Mouse (Mus musculus): ENCODE data around the gene Cx3cl1.

Cx3cl1 gene

GRCm38 (mm10) chr8:94773700-94774171 is 1.9 kb downstream of the Cx3cl1 start:
- DNase-seq (ENCODE audit: low spot score), result no peak

GRCm38 (mm10) chr8:94774601-94775000 is 2.8 kb downstream of the Cx3cl1 start:
- no peak for DNase-seq (ENCODE audit: low spot score)

- DNase-seq (ENCODE audit: low spot score), result no peak
Observed at GRCm38 (mm10) chr8:94776346-94776745, 4.5 kb downstream of the Cx3cl1 start.

GRCm38 (mm10) chr8:94778036-94778435 is 6.2 kb downstream of the Cx3cl1 start:
- DNase-seq (ENCODE audit: low spot score), result peak; percentile 54

- DNase-seq (ENCODE audit: low spot score), result no peak
Observed at GRCm38 (mm10) chr8:94778473-94778872, 6.7 kb downstream of the Cx3cl1 start.

GRCm38 (mm10) chr8:94778895-94779533 is 7.2 kb downstream of the Cx3cl1 start:
- no peak for DNase-seq (ENCODE audit: low spot score)

- no peak for DNase-seq (ENCODE audit: low spot score)
Observed at GRCm38 (mm10) chr8:94779534-94780294, 7.9 kb downstream of the Cx3cl1 start.

- DNase-seq (ENCODE audit: low spot score), result no peak
Observed at GRCm38 (mm10) chr8:94780491-94781154, 8.8 kb downstream of the Cx3cl1 start.

GRCm38 (mm10) chr8:94781155-94781837 is 9.5 kb downstream of the Cx3cl1 start:
- no peak for DNase-seq (ENCODE audit: low spot score)

- no peak for DNase-seq (ENCODE audit: low spot score)
Observed at GRCm38 (mm10) chr8:94781838-94782235, 10.0 kb downstream of the Cx3cl1 start.

GRCm38 (mm10) chr8:94783890-94784289 is 12.1 kb downstream of the Cx3cl1 start:
- no peak for DNase-seq (ENCODE audit: low spot score)

GRCm38 (mm10) chr8:94785247-94785985 is 13.6 kb downstream of the Cx3cl1 start:
- peak; percentile 78 for DNase-seq (ENCODE audit: low spot score)

GRCm38 (mm10) chr8:94785995-94786595 is 14.3 kb downstream of the Cx3cl1 start:
- DNase-seq (ENCODE audit: low spot score), result no peak

- no peak for DNase-seq (ENCODE audit: low spot score)
Observed at GRCm38 (mm10) chr8:94787524-94788501, 16.0 kb downstream of the Cx3cl1 start.

- DNase-seq (ENCODE audit: low spot score), result no peak
Observed at GRCm38 (mm10) chr8:94789256-94789955, 17.6 kb downstream of the Cx3cl1 start.

GRCm38 (mm10) chr8:94794368-94794767 is 22.6 kb downstream of the Cx3cl1 start:
- no peak for DNase-seq (ENCODE audit: low spot score)

GRCm38 (mm10) chr8:94794782-94795181 is 23.0 kb downstream of the Cx3cl1 start:
- no peak for DNase-seq (ENCODE audit: low spot score)

GRCm38 (mm10) chr8:94800278-94800968 is 28.6 kb downstream of the Cx3cl1 start:
- peak; percentile 59 for DNase-seq (ENCODE audit: low spot score)

Measured in testis, postnatal 10 days (tissue).